Mouse (Mus musculus): ENCODE measurements at regions not wholly inside any gene's neighbourhood (a gene's known extent, or its start where the extent isn't known, plus 50 kb on each side); places are given as distances from the start of the nearest gene placed in this dataset.

- Histone ChIP-seq H3K27ac (no peak overlapping the region), H3K9me3 (ENCODE audit: control insufficient read depth, low read length) (no peaks in the 10 kb centered on the region), H3K36me3 (replicated peaks; ENCODE audit: control insufficient read depth, insufficient read depth) (no peaks in the 10 kb centered on the region), H3K4me2 (replicated peaks) (no peak overlapping the region), H3K27me3 (ENCODE audit: control insufficient read depth, insufficient read depth, low read length) (no peaks in the 10 kb centered on the region), H3K4me1 (replicated peaks; ENCODE audit: control insufficient read depth, insufficient read depth, low read length) (no peaks in the 10 kb centered on the region), H3K9ac (no peak overlapping the region), H3K4me3 (replicated peaks; ENCODE audit: low read length) (no peak overlapping the region)
- DNase-seq (ENCODE audit: low spot score) (no peak), ATAC-seq (ENCODE audit: low FRiP score) (no peak)
- WGBS, result 77% methylated on average over 3 of the region's 3 CpGs
Observed at GRCm38 (mm10) chr12:11673281-11673680, 217.4 kb downstream of the Rad51ap2 start.

DNA sequence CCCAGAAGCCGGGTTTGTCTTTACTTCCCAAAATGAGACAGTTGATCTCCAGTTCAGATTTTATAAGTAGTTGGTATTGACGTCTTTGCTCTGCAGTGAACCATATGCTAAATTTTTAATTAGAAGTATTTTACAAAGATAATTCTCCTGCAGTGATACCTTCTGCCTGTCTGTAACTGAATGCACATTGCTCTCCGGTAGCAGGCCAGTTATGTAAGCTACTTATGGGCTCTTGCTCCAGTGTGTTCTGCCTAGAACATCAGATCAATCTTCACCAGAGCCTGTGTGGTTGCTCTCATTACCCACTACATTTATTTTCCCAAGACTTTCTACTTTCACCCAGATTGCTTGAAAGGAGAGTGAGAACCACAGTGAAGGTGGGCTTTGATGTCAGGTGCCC lies 238.9 kb downstream of the Rad51ap2 start:
- ATAC-seq (ENCODE audit: low FRiP score) (no peak), DNase-seq (ENCODE audit: low spot score) (no peak)
- no peaks in the 10 kb centered on the region for H3K36me3 ChIP-seq (replicated peaks; ENCODE audit: control insufficient read depth, insufficient read depth)
- no peaks in the 10 kb centered on the region for H3K4me1 ChIP-seq (replicated peaks; ENCODE audit: control insufficient read depth, insufficient read depth, low read length)
- H3K4me3 ChIP-seq (replicated peaks; ENCODE audit: low read length), result no peak overlapping the region
- no peak overlapping the region for H3K27ac ChIP-seq
- 86% methylated on average over 3 of the region's 3 CpGs for WGBS
- H3K4me2 ChIP-seq (replicated peaks), result no peak overlapping the region
- no peaks in the 10 kb centered on the region for H3K27me3 ChIP-seq (ENCODE audit: control insufficient read depth, insufficient read depth, low read length)
- peaks cover 11% of the 10 kb centered on the region; the same call in 1 of the 2 replicates for H3K9me3 ChIP-seq (ENCODE audit: control insufficient read depth, low read length)
- no peak overlapping the region for H3K9ac ChIP-seq

- no peak overlapping the region for H3K27ac ChIP-seq
- WGBS, result 87% methylated on average over 2 of the region's 2 CpGs
- no peaks in the 10 kb centered on the region for H3K36me3 ChIP-seq (replicated peaks; ENCODE audit: control insufficient read depth, insufficient read depth)
- H3K9me3 ChIP-seq (ENCODE audit: control insufficient read depth, low read length), result no peaks in the 10 kb centered on the region
- no peak overlapping the region for H3K4me3 ChIP-seq (replicated peaks; ENCODE audit: low read length)
- ATAC-seq (ENCODE audit: low FRiP score) (no peak), DNase-seq (ENCODE audit: low spot score) (no peak)
- no peak overlapping the region for H3K9ac ChIP-seq
- H3K27me3 ChIP-seq (ENCODE audit: control insufficient read depth, insufficient read depth, low read length), result no peaks in the 10 kb centered on the region
- H3K4me2 ChIP-seq (replicated peaks), result no peak overlapping the region
- H3K4me1 ChIP-seq (replicated peaks; ENCODE audit: control insufficient read depth, insufficient read depth, low read length), result no peaks in the 10 kb centered on the region
Observed at GRCm38 (mm10) chr12:11708879-11709602, 253.2 kb downstream of the Rad51ap2 start.

GRCm38 (mm10) chr12:11717633-11718032 lies 261.8 kb downstream of the Rad51ap2 start:
- Histone ChIP-seq H3K27me3 (ENCODE audit: control insufficient read depth, insufficient read depth, low read length) (no peaks in the 10 kb centered on the region), H3K4me2 (replicated peaks) (no peak overlapping the region), H3K9ac (no peak overlapping the region), H3K4me3 (replicated peaks; ENCODE audit: low read length) (no peak overlapping the region), H3K4me1 (replicated peaks; ENCODE audit: control insufficient read depth, insufficient read depth, low read length) (no peaks in the 10 kb centered on the region), H3K9me3 (ENCODE audit: control insufficient read depth, low read length) (no peaks in the 10 kb centered on the region), H3K36me3 (replicated peaks; ENCODE audit: control insufficient read depth, insufficient read depth) (no peaks in the 10 kb centered on the region), H3K27ac (no peak overlapping the region)
- WGBS, result 76% methylated on average over 4 of the region's 4 CpGs
- DNase-seq (ENCODE audit: low spot score) (no peak), ATAC-seq (ENCODE audit: low FRiP score) (no peak)

- Histone ChIP-seq H3K27ac (no peak overlapping the region), H3K4me2 (replicated peaks) (no peak overlapping the region), H3K36me3 (replicated peaks; ENCODE audit: control insufficient read depth, insufficient read depth) (no peaks in the 10 kb centered on the region), H3K9ac (no peak overlapping the region), H3K27me3 (ENCODE audit: control insufficient read depth, insufficient read depth, low read length) (no peaks in the 10 kb centered on the region), H3K4me3 (replicated peaks; ENCODE audit: low read length) (no peak overlapping the region), H3K4me1 (replicated peaks; ENCODE audit: control insufficient read depth, insufficient read depth, low read length) (no peaks in the 10 kb centered on the region), H3K9me3 (ENCODE audit: control insufficient read depth, low read length) (no peaks in the 10 kb centered on the region)
- no peak for ATAC-seq (ENCODE audit: low FRiP score)
- no peak for DNase-seq (ENCODE audit: low spot score)
- WGBS, result 81% methylated on average over 2 of the region's 2 CpGs
Observed at GRCm38 (mm10) chr12:11751471-11751870, 295.6 kb downstream of the Rad51ap2 start.

- Histone ChIP-seq H3K4me1 (replicated peaks; ENCODE audit: control insufficient read depth, insufficient read depth, low read length) (no peaks in the 10 kb centered on the region), H3K9me3 (ENCODE audit: control insufficient read depth, low read length) (no peaks in the 10 kb centered on the region), H3K4me3 (replicated peaks; ENCODE audit: low read length) (no peak overlapping the region), H3K36me3 (replicated peaks; ENCODE audit: control insufficient read depth, insufficient read depth) (no peaks in the 10 kb centered on the region), H3K9ac (no peak overlapping the region), H3K4me2 (replicated peaks) (no peak overlapping the region), H3K27ac (no peak overlapping the region), H3K27me3 (ENCODE audit: control insufficient read depth, insufficient read depth, low read length) (no peaks in the 10 kb centered on the region)
- ATAC-seq (ENCODE audit: low FRiP score) (no peak), DNase-seq (ENCODE audit: low spot score) (no peak)
Observed at GRCm38 (mm10) chr12:11754184-11754907, 298.5 kb downstream of the Rad51ap2 start.

GRCm38 (mm10) chr12:11802326-11802725 lies 346.4 kb downstream of the Rad51ap2 start:
- ATAC-seq (ENCODE audit: low FRiP score), result no peak
- no peaks in the 10 kb centered on the region for H3K36me3 ChIP-seq (replicated peaks; ENCODE audit: control insufficient read depth, insufficient read depth)
- no peak for DNase-seq (ENCODE audit: low spot score)
- H3K4me2 ChIP-seq (replicated peaks), result no peak overlapping the region
- H3K4me3 ChIP-seq (replicated peaks; ENCODE audit: low read length), result no peak overlapping the region
- 85% methylated on average over 2 of the region's 2 CpGs for WGBS
- H3K9me3 ChIP-seq (ENCODE audit: control insufficient read depth, low read length), result no peaks in the 10 kb centered on the region
- no peaks in the 10 kb centered on the region for H3K4me1 ChIP-seq (replicated peaks; ENCODE audit: control insufficient read depth, insufficient read depth, low read length)
- H3K27me3 ChIP-seq (ENCODE audit: control insufficient read depth, insufficient read depth, low read length), result no peaks in the 10 kb centered on the region
- H3K27ac ChIP-seq, result no peak overlapping the region
- no peak overlapping the region for H3K9ac ChIP-seq

GRCm38 (mm10) chr12:11803162-11803561 lies 347.3 kb downstream of the Rad51ap2 start:
- Histone ChIP-seq H3K27me3 (ENCODE audit: control insufficient read depth, insufficient read depth, low read length) (no peaks in the 10 kb centered on the region), H3K36me3 (replicated peaks; ENCODE audit: control insufficient read depth, insufficient read depth) (no peaks in the 10 kb centered on the region), H3K27ac (no peak overlapping the region), H3K4me3 (replicated peaks; ENCODE audit: low read length) (no peak overlapping the region), H3K9ac (no peak overlapping the region), H3K4me1 (replicated peaks; ENCODE audit: control insufficient read depth, insufficient read depth, low read length) (no peaks in the 10 kb centered on the region), H3K9me3 (ENCODE audit: control insufficient read depth, low read length) (no peaks in the 10 kb centered on the region), H3K4me2 (replicated peaks) (no peak overlapping the region)
- DNase-seq (ENCODE audit: low spot score) (no peak), ATAC-seq (ENCODE audit: low FRiP score) (no peak)
- WGBS, result 88% methylated on average over 1 of the region's 1 CpGs

GRCm38 (mm10) chr12:11829701-11830100 lies 373.8 kb downstream of the Rad51ap2 start:
- no peaks in the 10 kb centered on the region for H3K9me3 ChIP-seq (ENCODE audit: control insufficient read depth, low read length)
- no peak overlapping the region for H3K4me2 ChIP-seq (replicated peaks)
- DNase-seq (ENCODE audit: low spot score) (no peak), ATAC-seq (ENCODE audit: low FRiP score) (0 out of 2 replicates have a peak, but pooled peaks have one; percentile 46)
- no peak overlapping the region for H3K9ac ChIP-seq
- H3K4me1 ChIP-seq (replicated peaks; ENCODE audit: control insufficient read depth, insufficient read depth, low read length), result no peaks in the 10 kb centered on the region
- H3K27ac ChIP-seq, result no peak overlapping the region
- no peak overlapping the region for H3K4me3 ChIP-seq (replicated peaks; ENCODE audit: low read length)
- no peaks in the 10 kb centered on the region for H3K36me3 ChIP-seq (replicated peaks; ENCODE audit: control insufficient read depth, insufficient read depth)
- no peaks in the 10 kb centered on the region for H3K27me3 ChIP-seq (ENCODE audit: control insufficient read depth, insufficient read depth, low read length)

Data from hindbrain, embryonic 14.5 days (tissue).